Mouse (Mus musculus) liver, postnatal 0 days (tissue): Measurements from ENCODE around the gene Gm21870. TPM values are rescaled to one million over a fixed set of nuclear protein-coding genes. Genes with fewer than 3 reads are reported as not detected.
"Not testable (repeated sequence)": the region's sequence is repeated elsewhere in the genome, so short reads cannot be mapped to it uniquely, and the experiment has no call there.

Source experiments
- ATAC-seq: fragments of 200-750 bp; cut with Nextera tagmentation; 2 replicates; pipeline ENCODE4 v1.8.0; 2017; ENCODE audit warnings: mild to moderate bottlenecking, moderate library complexity
- DNase-seq: peaks from one replicate; pipeline ENCODE4 v3.0.0-alpha.2; 2016
- H3K27ac ChIP-seq: fragments of 300-500 bp; sonication (generic); 2 replicates; pipeline ENCODE4 v1.5.1; 2014; ENCODE audit warnings: antibody characterized with exemption, moderate library complexity, mild to moderate bottlenecking, low read depth
- H3K27me3 ChIP-seq: fragments of 300-500 bp; sonication (generic); 2 replicates; pipeline ENCODE4 v1.6.1; 2014; ENCODE audit warnings: low read length, control low read depth, mixed read lengths; ENCODE audit not compliant: insufficient read depth
- H3K36me3 ChIP-seq: fragments of 300-500 bp; sonication (generic); replicated peaks from 2 replicates; pipeline ENCODE4 v1.6.1; 2014; ENCODE audit warnings: mild to moderate bottlenecking, control low read depth, low read length, moderate library complexity, mixed read lengths; ENCODE audit not compliant: insufficient read depth
- H3K4me1 ChIP-seq: fragments of 300-500 bp; sonication (generic); 2 replicates; pipeline ENCODE4 v1.6.1; 2014; ENCODE audit warnings: antibody characterized with exemption, mild to moderate bottlenecking, control low read depth; ENCODE audit not compliant: insufficient read depth
- H3K4me2 ChIP-seq: fragments of 300-500 bp; sonication (generic); 2 replicates; pipeline ENCODE4 v1.6.1; 2014; ENCODE audit warnings: low read depth, mild to moderate bottlenecking, low read length, moderate library complexity, mixed read lengths
- H3K4me3 ChIP-seq: fragments of 300-500 bp; sonication (generic); 2 replicates; pipeline ENCODE4 v1.5.1; 2014; ENCODE audit warnings: low read depth, low read length
- H3K9ac ChIP-seq: fragments of 300-500 bp; sonication (generic); replicated peaks from 2 replicates; pipeline ENCODE4 v1.6.1; 2014; ENCODE audit warnings: mild to moderate bottlenecking, moderate library complexity
- H3K9me3 ChIP-seq: fragments of 300-500 bp; sonication (generic); 2 replicates; pipeline ENCODE4 v1.6.1; 2016; ENCODE audit warnings: mild to moderate bottlenecking, control low read depth, low read length, mixed read lengths
- WGBS: fragments of 180-500 bp; shearing (Covaris S2); extraction: QIAGEN DNeasy Blood & Tissue Kit; methylation state at CpG from one replicate; pipeline ENCODE4 v1.1.7; 2014; ENCODE audit not compliant: insufficient replicate concordance; 5-methylcytosine and 5-hydroxymethylcytosine counted together
- polyA plus RNA-seq: library from polyadenylated mRNA; unstranded; fragments of >200 nt; fragmentation: Nextera tagmentation; extraction: Ambion mirVana; gene quantifications from 2 replicates; pipeline ENCODE4 v1.2.1, GENCODE M21; 2015

Gm21870 gene
- not detected in 2 replicates for polyA plus RNA-seq

DNA sequence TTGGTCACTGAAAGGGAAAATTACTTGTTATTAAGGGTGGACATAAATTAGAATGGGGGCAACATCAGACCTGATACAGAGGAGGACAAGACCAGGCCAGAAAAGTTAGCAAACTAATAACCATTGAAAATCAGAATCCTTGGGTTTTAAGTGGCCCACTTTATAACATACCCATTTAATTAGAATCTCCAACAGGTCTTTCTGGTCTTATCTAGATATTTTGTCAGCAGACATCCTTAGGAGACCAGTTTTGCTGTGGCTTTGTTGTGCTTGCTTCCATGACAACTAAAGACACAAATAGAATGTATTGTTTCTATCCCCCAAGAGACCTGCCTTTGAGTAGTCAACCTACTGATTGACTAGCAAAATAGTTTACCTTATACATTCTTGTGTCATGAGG lies at the start of gene Gm21870:
Gm21870 (minus strand) TSS at position 101 of the 400 bp plus-strand sequence.
- not testable (repeated sequence) for H3K36me3 ChIP-seq, H3K27me3 ChIP-seq, H3K27ac ChIP-seq, H3K9me3 ChIP-seq, DNase-seq, H3K9ac ChIP-seq, ATAC-seq, H3K4me1 ChIP-seq, H3K4me3 ChIP-seq, H3K4me2 ChIP-seq

GRCm38 (mm10) chrX:33956440-33956839 lies 30.2 kb downstream of the Gm21870 start, which contains the start of gene Btbd35f6:
Gene Btbd35f6 (minus strand): TSS chrX:33956540.
- H3K4me3 ChIP-seq, ATAC-seq, DNase-seq, H3K9ac ChIP-seq, H3K27me3 ChIP-seq, H3K4me1 ChIP-seq, H3K9me3 ChIP-seq, H3K4me2 ChIP-seq, H3K36me3 ChIP-seq, H3K27ac ChIP-seq: not testable (repeated sequence)
- WGBS = no CpG with 5 or more reads among the region's 4 CpGs

Other genes starting within 250 kb of the Gm21870 start
- gene Btbd35f6, start 30.3 kb downstream of the Gm21870 start, polyA plus RNA-seq = not detected in 2 replicates
- gene Btbd35f9, start 174.7 kb upstream of the Gm21870 start, polyA plus RNA-seq = not detected in 2 replicates